In genomic region chr2:20672803-20673603, GRCm38 (mm10) we compare ENCODE assay signal across 8 mouse cellular contexts.
DNase-seq lines count a peak whose midpoint lies in the region; ATAC-seq and TF ChIP-seq lines count a peak whose summit lies in the region.
"Had no signal": no experiment of that assay in that cellular context is flagged by ENCODE, and none has a peak within 500 bp of the region (broad histone marks: within the 10 kb centered on the region; RNA-seq: fewer than 3 reads in every experiment).

No protein-coding gene starts in this region.

- peak; percentile 50 for DNase-seq in MEL (ENCODE audit: low read depth, low spot score)
- peak; percentile 75 for DNase-seq in brain, adult 2 months (ENCODE audit: low read depth, low spot score)
- DNase-seq in fibroblast of lung, adult 2 months (ENCODE audit: low read depth) = peak; percentile 9
- peak; percentile 83 for DNase-seq in hindbrain, embryonic 14.5 days (ENCODE audit: low spot score)
- DNase-seq in layer of hippocampus, postnatal 14 days (ENCODE audit: low spot score in 2 of 2) = peak; percentile 58 to 70
- peak; percentile 9 for DNase-seq in splenic B cell, adult 2 months (ENCODE audit: low read depth, low spot score)

- TF ChIP-seq RAD21 in MEL (IDR thresholded peaks at IDR 0.05; ENCODE audit: low read depth, low read length) = peak; percentile 43

- no peaks in the 10 kb centered on the region for H3K9me3 ChIP-seq in MEL (replicated peaks; ENCODE audit: insufficient read depth, low read length)
- H3K9me3 ChIP-seq in hindbrain, embryonic 14.5 days (ENCODE audit: control insufficient read depth, low read length) = no peaks in the 10 kb centered on the region
- H3K9me3 ChIP-seq: liver, embryonic 15.5 days had no signal

- H3K4me2 ChIP-seq in hindbrain, embryonic 14.5 days (replicated peaks) = no peak overlapping the region
- H3K4me2 ChIP-seq: liver, embryonic 15.5 days had no signal

- TF ChIP-seq EP300 in MEL (IDR thresholded peaks at IDR 0.05; ENCODE audit: low read depth in 1 of 2, low read length in 2 of 2) = no peak

- H3K27ac ChIP-seq in MEL (ENCODE audit: control insufficient read depth, low read depth, low read length) = no peak overlapping the region
- no peak overlapping the region for H3K27ac ChIP-seq in hindbrain, embryonic 14.5 days
- H3K27ac ChIP-seq: liver, embryonic 15.5 days had no signal

- no peak overlapping the region for H3K4me3 ChIP-seq in MEL (ENCODE audit: control insufficient read depth in 1 of 2, insufficient read depth in 1 of 2, low read depth in 2 of 2, low read length in 2 of 2)
- H3K4me3 ChIP-seq in hindbrain, embryonic 14.5 days (replicated peaks; ENCODE audit: low read length) = no peak overlapping the region
- H3K4me3 ChIP-seq: liver, embryonic 15.5 days had no signal

- no peaks in the 10 kb centered on the region for H3K4me1 ChIP-seq in MEL (ENCODE audit: control insufficient read depth in 1 of 2, insufficient read depth in 2 of 2, low read length in 2 of 2)
- no peaks in the 10 kb centered on the region for H3K4me1 ChIP-seq in hindbrain, embryonic 14.5 days (replicated peaks; ENCODE audit: control insufficient read depth, insufficient read depth, low read length)
- H3K4me1 ChIP-seq: liver, embryonic 15.5 days had no signal

- no peak for TF ChIP-seq POLR2A in MEL (IDR thresholded peaks at IDR 0.05; ENCODE audit: control insufficient read depth in 1 of 2, insufficient read depth in 1 of 2, low read depth in 1 of 2, low read length in 2 of 2, poor library complexity in 1 of 2)

- 67% methylated on average over 9 of the region's 9 CpGs for WGBS in hindbrain, embryonic 14.5 days

- H3K9ac ChIP-seq in MEL (ENCODE audit: control insufficient read depth, low read depth, low read length, poor library complexity, severe bottlenecking) = no peak overlapping the region
- H3K9ac ChIP-seq in hindbrain, embryonic 14.5 days = no peak overlapping the region
- H3K9ac ChIP-seq: liver, embryonic 15.5 days had no signal

- ATAC-seq in hindbrain, embryonic 14.5 days (ENCODE audit: low FRiP score) = peak; percentile 46; the same call in 1 of the 2 replicates
- peak; percentile 83 for ATAC-seq in megakaryocyte-erythroid progenitor cell, adult 5-6 weeks (replicated peaks; ENCODE audit: low FRiP score, low TSS enrichment, poor library complexity, severe bottlenecking)

- H3K36me3 ChIP-seq in MEL (ENCODE audit: control insufficient read depth in 1 of 2, insufficient read depth in 2 of 2, low read length in 2 of 2) = no peaks in the 10 kb centered on the region
- no peaks in the 10 kb centered on the region for H3K36me3 ChIP-seq in hindbrain, embryonic 14.5 days (replicated peaks; ENCODE audit: control insufficient read depth, insufficient read depth)
- H3K36me3 ChIP-seq in splenic B cell, adult 2 months (ENCODE audit: control insufficient read depth, insufficient read depth, low read length, poor library complexity, severe bottlenecking) = no peaks in the 10 kb centered on the region
- H3K36me3 ChIP-seq: liver, embryonic 15.5 days had no signal

- peak; percentile 57 to 86 (median 62) for TF ChIP-seq CTCF in MEL (IDR thresholded peaks at IDR 0.05 in 2 of 3, conservative IDR thresholded peaks at IDR 0.05 in 1 of 3; ENCODE audit: control insufficient read depth in 1 of 3, insufficient read depth in 1 of 3, low read depth in 2 of 3, low read length in 3 of 3, poor library complexity in 1 of 3, severe bottlenecking in 1 of 3)

- H3K27me3 ChIP-seq in MEL (ENCODE audit: control insufficient read depth in 1 of 2, insufficient read depth in 2 of 2, low read length in 2 of 2) = no peaks in the 10 kb centered on the region
- H3K27me3 ChIP-seq in hindbrain, embryonic 14.5 days (ENCODE audit: control insufficient read depth, insufficient read depth, low read length) = no peaks in the 10 kb centered on the region
- H3K27me3 ChIP-seq in splenic B cell, adult 2 months (ENCODE audit: control insufficient read depth, insufficient read depth, low read length, poor library complexity, severe bottlenecking) = no peaks in the 10 kb centered on the region
- H3K27me3 ChIP-seq: liver, embryonic 15.5 days had no signal

- H3K79me2 ChIP-seq in MEL (ENCODE audit: control insufficient read depth, insufficient read depth, low read length, poor library complexity) = no peaks in the 10 kb centered on the region

TF ChIP-seq in MEL, 35 proteins besides CTCF, POLR2A, EP300 and RAD21:
- TF ChIP-seq SMC3 (IDR thresholded peaks at IDR 0.05; ENCODE audit: low read depth, low read length) (peak; percentile 54), MAX (IDR thresholded peaks at IDR 0.05; ENCODE audit: low read length) (no peak)

Comparison
In these comparisons a context has a peak if more than half of its experiments do, and no peak if none do; other contexts are left out.
1. DNase-seq: peak in every context shown above with its lines; median percentile 83 in hindbrain, embryonic 14.5 days; 75 in brain, adult 2 months; 64 in layer of hippocampus, postnatal 14 days; 50 in MEL; 9 in fibroblast of lung, adult 2 months; 9 in splenic B cell, adult 2 months.